Mouse (Mus musculus) embryo, embryonic 11 days (tissue): ENCODE measurements around the gene Gpatch11.
A peak's percentile ranks its signal among the peaks of the same experiment; 100 is the strongest.

ENCODE experiments used
- DNase-seq: peaks from one replicate; pipeline ENCODE4 v3.0.0-alpha.2; 2015

Gpatch11 gene

DNA sequence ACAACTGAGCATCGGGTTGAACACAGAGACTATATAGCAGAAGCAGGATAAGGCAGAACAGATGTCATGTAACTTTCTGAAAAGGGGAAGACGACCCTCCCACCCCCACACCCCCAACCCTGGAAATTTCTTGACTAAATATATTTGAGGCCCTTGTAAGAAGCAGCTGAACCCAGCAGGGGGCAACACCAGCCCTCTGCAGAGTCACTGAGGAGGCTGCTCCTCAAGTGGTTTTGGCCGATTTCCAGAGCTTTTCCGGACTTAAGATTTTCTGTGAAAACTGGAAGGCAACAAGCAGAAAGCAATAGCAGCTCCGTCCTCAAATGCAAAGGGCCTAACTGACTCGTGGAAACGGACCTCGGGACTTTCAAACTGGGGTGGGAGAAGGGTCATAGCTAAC lies 60.0 kb downstream of the Gpatch11 start:
- peak; percentile 76 for DNase-seq
